12 mouse cellular contexts compared by ENCODE assay signal in genomic region chr17:26631811-26632327, GRCm38 (mm10). TPM values are rescaled to one million over a fixed set of nuclear protein-coding genes. Genes with fewer than 3 reads are reported as not detected.
DNase-seq lines count a peak whose midpoint lies in the region; ATAC-seq lines count a peak whose summit lies in the region.
"Had no signal": no experiment of that assay in that cellular context is flagged by ENCODE, and none has a peak within 500 bp of the region (broad histone marks: within the 10 kb centered on the region; RNA-seq: fewer than 3 reads in every experiment).

No protein-coding gene starts in this region.

- H3K9ac ChIP-seq in liver, embryonic 12.5 days = no peak overlapping the region

- H3K4me3 ChIP-seq in liver, embryonic 12.5 days = no peak overlapping the region

- no peaks in the 10 kb centered on the region for H3K9me3 ChIP-seq in liver, embryonic 12.5 days (replicated peaks)

- no peaks in the 10 kb centered on the region for H3K27me3 ChIP-seq in liver, embryonic 12.5 days (replicated peaks)

- no peaks in the 10 kb centered on the region for H3K4me1 ChIP-seq in liver, embryonic 12.5 days

- ATAC-seq in liver, embryonic 12.5 days = no peak
- ATAC-seq: activated CD4-positive, CD25-positive, alpha-beta regulatory T cell, adult 4 months had no signal

- H3K36me3 ChIP-seq in liver, embryonic 12.5 days = peaks cover 95% of the 10 kb centered on the region

- no peak overlapping the region for H3K27ac ChIP-seq in liver, embryonic 12.5 days
- H3K27ac ChIP-seq: macrophage had no signal

- H3K4me2 ChIP-seq in liver, embryonic 12.5 days = no peak overlapping the region
- H3K4me2 ChIP-seq: liver, embryonic 11.5 days had no signal

- whole genome bisulfite sequencing in liver, embryonic 12.5 days (ENCODE audit: insufficient replicate concordance) = 86% methylated on average over 8 of the region's 8 CpGs

- DNase-seq in layer of hippocampus, adult 9-11 months = peak; percentile 77
- no peak for DNase-seq in layer of hippocampus, postnatal 14 days (ENCODE audit: low spot score in 2 of 2)
- peak; percentile 62 for DNase-seq in cerebellum, adult 8-10 months
- peak; percentile 81 to 84 for DNase-seq in frontal cortex, adult 2 months (ENCODE audit: extremely low spot score in 1 of 2, low spot score in 1 of 2)
- DNase-seq in right cerebral cortex, adult 2 months (ENCODE audit: low spot score in 2 of 2) = peak; percentile 79 to 80
- DNase-seq in ovary, postnatal 14 days (ENCODE audit: low spot score) = no peak
- DNase-seq in lung, postnatal 14 days = no peak
- DNase-seq: kidney, postnatal 25 days had no signal

RNA-seq across cellular contexts. Expression of gene Atp6v0e, which starts 31.2 kb away (rescaled TPM):
- total RNA-seq in layer of hippocampus, postnatal 14 days (2021) = 10 to 100 TPM; 53.8 to 59.3 TPM
- polyA plus RNA-seq in frontal cortex, adult 2 months (2012; rRNA removed) = 80.3 and 80.9 TPM in 2 replicates
- polyA plus RNA-seq in liver, embryonic 12.5 days (2016; fragmentation: Nextera tagmentation; extraction: Ambion mirVana) = 177 and 179 TPM in 2 replicates

Comparison
In these comparisons a context has a peak if more than half of its experiments do, and no peak if none do; other contexts are left out.
1. DNase-seq: peak in layer of hippocampus, adult 9-11 months (single experiment), cerebellum, adult 8-10 months (single experiment), frontal cortex, adult 2 months (2 of 2) and right cerebral cortex, adult 2 months (2 of 2); none in layer of hippocampus, postnatal 14 days (0 of 2), ovary, postnatal 14 days (single experiment) and lung, postnatal 14 days (single experiment).